Mouse (Mus musculus): ENCODE results near the gene Pou6f1.

- no peak for TF ChIP-seq CTCF (IDR thresholded peaks at IDR 0.05; ENCODE audit: low read depth, low read length)
- peak; percentile 86 for TF ChIP-seq POLR2A (IDR thresholded peaks at IDR 0.05; ENCODE audit: extremely low read depth, insufficient read depth, low read length)
Measured at GRCm38 (mm10) chr15:100551326-100552307, 48.2 kb downstream of the Pou6f1 start, which contains the start of gene Tfcp2.
